ENCODE assay signal across 8 mouse cellular contexts in genomic region chr4:147903601-147904000, GRCm38 (mm10). TPM values are rescaled to one million over a fixed set of nuclear protein-coding genes. Genes with fewer than 3 reads are reported as not detected.
DNase-seq lines count a peak whose midpoint lies in the region; ATAC-seq and TF ChIP-seq lines count a peak whose summit lies in the region.

No protein-coding gene starts in this region.

- H3K9ac ChIP-seq in liver, adult 2 months (ENCODE audit: low read depth, low read length), result peak overlapping the region; percentile 96
- peak overlapping the region; percentile 76; the same call in 1 of the 2 replicates for H3K9ac ChIP-seq in embryonic facial prominence, embryonic 12.5 days
- peak overlapping the region; percentile 96 for H3K9ac ChIP-seq in intestine, embryonic 16.5 days (ENCODE audit: low read depth, low read length)
- peak overlapping the region; percentile 82; the same call in 1 of the 2 replicates for H3K9ac ChIP-seq in neural tube, embryonic 14.5 days (replicated peaks; ENCODE audit: low read depth, low read length)

- TF ChIP-seq CTCF in liver, adult 2 months (IDR thresholded peaks at IDR 0.05; ENCODE audit: low read depth, low read length), result no peak

- 14% methylated on average over 3 of the region's 3 CpGs for WGBS in liver, adult 2 months
- 84% methylated on average over 3 of the region's 3 CpGs for WGBS in embryonic facial prominence, embryonic 12.5 days
- WGBS in intestine, embryonic 16.5 days, result 70% methylated on average over 3 of the region's 3 CpGs
- WGBS in neural tube, embryonic 14.5 days, result 82% methylated on average over 3 of the region's 3 CpGs

- H3K4me2 ChIP-seq in embryonic facial prominence, embryonic 12.5 days (replicated peaks), result peak overlapping the region; percentile 58
- peak overlapping the region; percentile 47 for H3K4me2 ChIP-seq in intestine, embryonic 16.5 days (ENCODE audit: low read depth, low read length)
- peak overlapping the region; percentile 61 for H3K4me2 ChIP-seq in neural tube, embryonic 14.5 days (ENCODE audit: low read depth, low read length)

- peaks cover 18% of the 10 kb centered on the region for H3K36me3 ChIP-seq in liver, adult 2 months (ENCODE audit: control insufficient read depth, insufficient read depth, low read length)
- H3K36me3 ChIP-seq in embryonic facial prominence, embryonic 12.5 days, result peaks cover 20% of the 10 kb centered on the region
- H3K36me3 ChIP-seq in intestine, embryonic 16.5 days (ENCODE audit: control insufficient read depth, insufficient read depth, low read length), result 0 out of 2 replicates have a peak, but pooled peaks cover 2% of the 10 kb centered on the region
- peaks cover 16% of the 10 kb centered on the region for H3K36me3 ChIP-seq in neural tube, embryonic 14.5 days (ENCODE audit: control insufficient read depth, insufficient read depth, low read length)

- ATAC-seq in embryonic facial prominence, embryonic 12.5 days (ENCODE audit: insufficient number of reproducible peaks, insufficient read depth, low FRiP score, low TSS enrichment), result no peak
- ATAC-seq in intestine, embryonic 16.5 days, result no peak
- no peak for ATAC-seq in neural tube, embryonic 14.5 days (ENCODE audit: low read depth)
- no peak for ATAC-seq in activated CD4-positive, CD25-positive, alpha-beta regulatory T cell, adult 4 months

- H3K79me2 ChIP-seq in liver, adult 2 months (ENCODE audit: control insufficient read depth, insufficient read depth, low read length), result peaks cover 25% of the 10 kb centered on the region; the same call in 1 of the 2 replicates

- H3K27ac ChIP-seq in liver, adult 2 months (replicated peaks; ENCODE audit: insufficient read depth, low read depth, low read length), result peak overlapping the region; percentile 97
- no peak overlapping the region for H3K27ac ChIP-seq in embryonic facial prominence, embryonic 12.5 days
- peak overlapping the region; percentile 76 for H3K27ac ChIP-seq in intestine, embryonic 16.5 days (ENCODE audit: low read length)
- H3K27ac ChIP-seq in neural tube, embryonic 14.5 days (ENCODE audit: low read depth, low read length), result no peak overlapping the region

- no peak for TF ChIP-seq POLR2A in liver, adult 2 months (IDR thresholded peaks at IDR 0.05; ENCODE audit: extremely low read depth, insufficient read depth, low read length)

- DNase-seq in liver, adult 2 months (ENCODE audit: extremely low read depth, low read depth, low spot score), result peak; percentile 53
- DNase-seq in liver, result no peak
- no peak for DNase-seq in c-Kit-positive CD71-positive TER-119-positive erythroid progenitor cells, embryonic 14.5 days (ENCODE audit: low spot score)
- no peak for DNase-seq in retina, postnatal 1 day

- H3K4me3 ChIP-seq in liver, adult 2 months (ENCODE audit: insufficient read depth, low read depth, low read length), result peak overlapping the region; percentile 92
- peak overlapping the region; percentile 86 for H3K4me3 ChIP-seq in embryonic facial prominence, embryonic 12.5 days
- peak overlapping the region; percentile 94 for H3K4me3 ChIP-seq in intestine, embryonic 16.5 days (ENCODE audit: low read length)
- peak overlapping the region; percentile 88 for H3K4me3 ChIP-seq in neural tube, embryonic 14.5 days (ENCODE audit: low read depth, low read length)

- H3K27me3 ChIP-seq in liver, adult 2 months (ENCODE audit: control insufficient read depth, insufficient read depth, low read length), result no peaks in the 10 kb centered on the region
- H3K27me3 ChIP-seq in embryonic facial prominence, embryonic 12.5 days, result no peaks in the 10 kb centered on the region
- H3K27me3 ChIP-seq in intestine, embryonic 16.5 days (replicated peaks; ENCODE audit: control insufficient read depth, insufficient read depth, low read length), result no peaks in the 10 kb centered on the region
- no peaks in the 10 kb centered on the region for H3K27me3 ChIP-seq in neural tube, embryonic 14.5 days (ENCODE audit: control insufficient read depth, insufficient read depth, low read length)

- no peaks in the 10 kb centered on the region for H3K9me3 ChIP-seq in embryonic facial prominence, embryonic 12.5 days
- no peaks in the 10 kb centered on the region for H3K9me3 ChIP-seq in intestine, embryonic 16.5 days (ENCODE audit: control insufficient read depth, low read length)
- H3K9me3 ChIP-seq in neural tube, embryonic 14.5 days (ENCODE audit: control insufficient read depth, low read length), result no peaks in the 10 kb centered on the region

- H3K4me1 ChIP-seq in liver, adult 2 months (ENCODE audit: control insufficient read depth, insufficient read depth, low read length), result peaks cover 20% of the 10 kb centered on the region
- peaks cover 13% of the 10 kb centered on the region for H3K4me1 ChIP-seq in embryonic facial prominence, embryonic 12.5 days
- H3K4me1 ChIP-seq in intestine, embryonic 16.5 days (ENCODE audit: control insufficient read depth, insufficient read depth, low read length), result peaks cover 16% of the 10 kb centered on the region
- H3K4me1 ChIP-seq in neural tube, embryonic 14.5 days (ENCODE audit: control insufficient read depth, insufficient read depth, low read length), result peaks cover 9% of the 10 kb centered on the region; the same call in 1 of the 2 replicates

RNA-seq across cellular contexts. Expression of gene Mfn2, which starts 0.9 kb away (rescaled TPM):
- 36.6 and 37.7 TPM in 2 replicates for total RNA-seq in liver, adult 2 months (2014; rRNA removed)
- polyA plus RNA-seq in liver, adult 2 months (2012; rRNA removed), result 49.4 and 50.3 TPM in 2 replicates
- 38.2 and 42.6 TPM in 2 replicates for polyA plus RNA-seq in embryonic facial prominence, embryonic 12.5 days (2016; fragmentation: Nextera tagmentation; extraction: Ambion mirVana)
- polyA plus RNA-seq in intestine, embryonic 16.5 days (2015; fragmentation: Nextera tagmentation; extraction: Ambion mirVana), result 50.8 and 59.7 TPM in 2 replicates
- 72.1 and 94.4 TPM in 2 replicates for polyA plus RNA-seq in neural tube, embryonic 14.5 days (2014; fragmentation: Nextera tagmentation; extraction: Ambion mirVana)
- 10 to 100 TPM; 17.2 to 23.9 TPM for polyA plus RNA-seq in activated CD4-positive, CD25-positive, alpha-beta regulatory T cell, adult 4 months (2017; shearing (Covaris generic))

RNA-seq across cellular contexts. Expression of gene Plod1, which starts 33.0 kb away (rescaled TPM):
- 24.5 and 27.3 TPM in 2 replicates for total RNA-seq in liver, adult 2 months (2014; rRNA removed)
- polyA plus RNA-seq in liver, adult 2 months (2012; rRNA removed), result 32.9 and 38.3 TPM in 2 replicates
- 52.9 and 54.8 TPM in 2 replicates for polyA plus RNA-seq in embryonic facial prominence, embryonic 12.5 days (2016; fragmentation: Nextera tagmentation; extraction: Ambion mirVana)
- polyA plus RNA-seq in intestine, embryonic 16.5 days (2015; fragmentation: Nextera tagmentation; extraction: Ambion mirVana), result 39.0 and 42.7 TPM in 2 replicates
- 15.6 and 29.7 TPM in 2 replicates for polyA plus RNA-seq in neural tube, embryonic 14.5 days (2014; fragmentation: Nextera tagmentation; extraction: Ambion mirVana)
- polyA plus RNA-seq in activated CD4-positive, CD25-positive, alpha-beta regulatory T cell, adult 4 months (2017; shearing (Covaris generic)), result 1 to 10 TPM; 2.8 to 4.0 TPM

RNA-seq across cellular contexts. Expression of gene Fv1, which starts 34.8 kb away (rescaled TPM):
- 3.0 and 3.5 TPM in 2 replicates for total RNA-seq in liver, adult 2 months (2014; rRNA removed)
- 0.57 and 0.61 TPM in 2 replicates for polyA plus RNA-seq in liver, adult 2 months (2012; rRNA removed)
- polyA plus RNA-seq in embryonic facial prominence, embryonic 12.5 days (2016; fragmentation: Nextera tagmentation; extraction: Ambion mirVana), result 18.9 and 19.0 TPM in 2 replicates
- polyA plus RNA-seq in intestine, embryonic 16.5 days (2015; fragmentation: Nextera tagmentation; extraction: Ambion mirVana), result 7.4 and 7.6 TPM in 2 replicates
- 7.4 and 13.8 TPM in 2 replicates for polyA plus RNA-seq in neural tube, embryonic 14.5 days (2014; fragmentation: Nextera tagmentation; extraction: Ambion mirVana)
- polyA plus RNA-seq in activated CD4-positive, CD25-positive, alpha-beta regulatory T cell, adult 4 months (2017; shearing (Covaris generic)), result 1 to 10 TPM; 3.0 to 7.5 TPM

RNA-seq across cellular contexts. Expression of gene Miip, which starts 35.0 kb away (rescaled TPM):
- 11.4 and 12.1 TPM in 2 replicates for total RNA-seq in liver, adult 2 months (2014; rRNA removed)
- polyA plus RNA-seq in liver, adult 2 months (2012; rRNA removed), result 28.4 and 44.3 TPM in 2 replicates
- polyA plus RNA-seq in embryonic facial prominence, embryonic 12.5 days (2016; fragmentation: Nextera tagmentation; extraction: Ambion mirVana), result 42.7 and 45.4 TPM in 2 replicates
- polyA plus RNA-seq in intestine, embryonic 16.5 days (2015; fragmentation: Nextera tagmentation; extraction: Ambion mirVana), result 33.5 and 38.1 TPM in 2 replicates
- 22.8 and 29.0 TPM in 2 replicates for polyA plus RNA-seq in neural tube, embryonic 14.5 days (2014; fragmentation: Nextera tagmentation; extraction: Ambion mirVana)
- 10 to 100 TPM; 52.3 to 77.0 TPM for polyA plus RNA-seq in activated CD4-positive, CD25-positive, alpha-beta regulatory T cell, adult 4 months (2017; shearing (Covaris generic))

RNA-seq across cellular contexts. Expression of gene 2510039O18Rik, which starts 37.1 kb away (rescaled TPM):
- total RNA-seq in liver, adult 2 months (2014; rRNA removed), result 13.5 and 16.8 TPM in 2 replicates
- 36.6 and 40.1 TPM in 2 replicates for polyA plus RNA-seq in liver, adult 2 months (2012; rRNA removed)
- 25.4 and 25.6 TPM in 2 replicates for polyA plus RNA-seq in embryonic facial prominence, embryonic 12.5 days (2016; fragmentation: Nextera tagmentation; extraction: Ambion mirVana)
- polyA plus RNA-seq in intestine, embryonic 16.5 days (2015; fragmentation: Nextera tagmentation; extraction: Ambion mirVana), result 4.5 and 11.3 TPM in 2 replicates
- 14.9 and 17.4 TPM in 2 replicates for polyA plus RNA-seq in neural tube, embryonic 14.5 days (2014; fragmentation: Nextera tagmentation; extraction: Ambion mirVana)
- 10 to 100 TPM in 1 of 2 experiments, 1 to 10 TPM in 1; 8.9 to 11.4 TPM for polyA plus RNA-seq in activated CD4-positive, CD25-positive, alpha-beta regulatory T cell, adult 4 months (2017; shearing (Covaris generic))

Comparison
In these comparisons a context has a peak if more than half of its experiments do, and no peak if none do; other contexts are left out.
1. H3K27ac ChIP-seq: peak in liver, adult 2 months (single experiment) and intestine, embryonic 16.5 days (single experiment); none in embryonic facial prominence, embryonic 12.5 days (single experiment) and neural tube, embryonic 14.5 days (single experiment).
2. Peak in every context shown above with its lines, with median percentiles within 50 percentile points of each other: H3K4me3 ChIP-seq, H3K9ac ChIP-seq and H3K4me2 ChIP-seq.